Mouse (Mus musculus) G1E-ER4 (cell line): ENCODE results near the gene Gpm6a. TPM values are rescaled to one million over a fixed set of nuclear protein-coding genes. Genes with fewer than 3 reads are reported as not detected.

Source experiments
- GATA1 ChIP-seq: IDR thresholded peaks from one replicate; pipeline ENCODE4 v1.8.0; 2012; ENCODE audit warnings: low read length, inconsistent platforms
- polyA plus RNA-seq: library from polyadenylated mRNA; stranded (reverse); fragments of >175 nt; gene quantifications from 2 replicates; pipeline ENCODE4 v1.2.3, GENCODE M21; 2012

The Gpm6a gene
- polyA plus RNA-seq, 1 experiment, result not detected

GRCm38 (mm10) chr8:54986791-54987190 lies 32.1 kb downstream of the Gpm6a start:
- TF ChIP-seq GATA1, result no peak

GRCm38 (mm10) chr8:54989093-54989492 lies 34.5 kb downstream of the Gpm6a start:
- TF ChIP-seq GATA1, result no peak

- TF ChIP-seq GATA1, result no peak
Measured at GRCm38 (mm10) chr8:54991840-54992609, 37.4 kb downstream of the Gpm6a start.

- no peak for TF ChIP-seq GATA1
Measured at GRCm38 (mm10) chr8:54995662-54996061, 41.0 kb downstream of the Gpm6a start.

GRCm38 (mm10) chr8:55002398-55002797 lies 47.8 kb downstream of the Gpm6a start:
- TF ChIP-seq GATA1, result no peak

- no peak for TF ChIP-seq GATA1
Measured at GRCm38 (mm10) chr8:55002946-55003345, 48.3 kb downstream of the Gpm6a start.

- TF ChIP-seq GATA1, result no peak
Measured at GRCm38 (mm10) chr8:55012228-55012627, 57.6 kb downstream of the Gpm6a start.

GRCm38 (mm10) chr8:55017071-55017470 lies 62.4 kb downstream of the Gpm6a start:
- no peak for TF ChIP-seq GATA1

- TF ChIP-seq GATA1, result no peak
Measured at GRCm38 (mm10) chr8:55025851-55026660, 71.4 kb downstream of the Gpm6a start.

- no peak for TF ChIP-seq GATA1
Measured at GRCm38 (mm10) chr8:55026661-55027000, 72.0 kb downstream of the Gpm6a start.

- no peak for TF ChIP-seq GATA1
Measured at GRCm38 (mm10) chr8:55028371-55028770, 73.7 kb downstream of the Gpm6a start.

- TF ChIP-seq GATA1, result no peak
Measured at GRCm38 (mm10) chr8:55031099-55031498, 76.5 kb downstream of the Gpm6a start.

- TF ChIP-seq GATA1, result no peak
Measured at GRCm38 (mm10) chr8:55034309-55034708, 79.7 kb downstream of the Gpm6a start.

GRCm38 (mm10) chr8:55035416-55035815 lies 80.8 kb downstream of the Gpm6a start:
- no peak for TF ChIP-seq GATA1

- TF ChIP-seq GATA1, result no peak
Measured at GRCm38 (mm10) chr8:55042955-55043354, 88.3 kb downstream of the Gpm6a start.

GRCm38 (mm10) chr8:55048396-55048795 lies 93.8 kb downstream of the Gpm6a start:
- TF ChIP-seq GATA1, result no peak

GRCm38 (mm10) chr8:55049979-55050378 lies 95.3 kb downstream of the Gpm6a start:
- no peak for TF ChIP-seq GATA1

- TF ChIP-seq GATA1, result no peak
Measured at GRCm38 (mm10) chr8:55073481-55073880, 118.8 kb downstream of the Gpm6a start.
